Mouse (Mus musculus) liver, embryonic 12.5 days (tissue): ENCODE measurements around the gene Atp5g2. TPM values are rescaled to one million over a fixed set of nuclear protein-coding genes. Genes with fewer than 3 reads are reported as not detected.

Source experiments
- ATAC-seq: fragments of 200-750 bp; cut with Nextera tagmentation; 2 replicates; pipeline ENCODE4 v1.8.0; 2017; ENCODE audit warnings: moderate number of reproducible peaks, mild to moderate bottlenecking, moderate library complexity
- H3K27ac ChIP-seq: fragments of 300-500 bp; sonication (generic); 2 replicates; pipeline ENCODE4 v1.5.1; 2016; ENCODE audit warnings: mild to moderate bottlenecking
- H3K27me3 ChIP-seq: fragments of 300-500 bp; sonication (generic); replicated peaks from 2 replicates; pipeline ENCODE4 v1.6.1; 2016; ENCODE audit warnings: mild to moderate bottlenecking, moderate library complexity
- H3K36me3 ChIP-seq: fragments of 300-500 bp; sonication (generic); 2 replicates; pipeline ENCODE4 v1.6.1; 2016; ENCODE audit warnings: mild to moderate bottlenecking, moderate library complexity
- H3K4me1 ChIP-seq: fragments of 300-500 bp; sonication (generic); 2 replicates; pipeline ENCODE4 v1.6.1; 2016
- H3K4me2 ChIP-seq: fragments of 300-500 bp; sonication (generic); 2 replicates; pipeline ENCODE4 v1.6.1; 2016; ENCODE audit warnings: mild to moderate bottlenecking, moderate library complexity
- H3K4me3 ChIP-seq: fragments of 300-500 bp; sonication (generic); 2 replicates; pipeline ENCODE4 v1.5.1; 2016; ENCODE audit warnings: mild to moderate bottlenecking, moderate library complexity
- H3K9ac ChIP-seq: fragments of 300-500 bp; sonication (generic); 2 replicates; pipeline ENCODE4 v1.6.1; 2016; ENCODE audit warnings: mild to moderate bottlenecking, moderate library complexity
- H3K9me3 ChIP-seq: fragments of 300-500 bp; sonication (generic); replicated peaks from 2 replicates; pipeline ENCODE4 v1.6.1; 2016; ENCODE audit warnings: mild to moderate bottlenecking, moderate library complexity
- WGBS: fragments of 180-500 bp; shearing (Covaris S2); methylation state at CpG from one replicate; pipeline ENCODE4 v1.1.7; 2016; ENCODE audit not compliant: insufficient replicate concordance; 5-methylcytosine and 5-hydroxymethylcytosine counted together
- microRNA counts: library from miRNA; unstranded; fragments of <30 nt; microRNA quantifications from one replicate; lab custom pipeline; 2017
- microRNA-seq: library from miRNA; unstranded; fragments of <30 nt; microRNA quantifications from one replicate; pipeline ENCODE4, GENCODE M21; 2017
- polyA plus RNA-seq: library from polyadenylated mRNA; unstranded; fragments of >200 nt; fragmentation: Nextera tagmentation; extraction: Ambion mirVana; gene quantifications from 2 replicates; pipeline ENCODE4 v1.2.1, GENCODE M21; 2016

Gene Atp5g2
- polyA plus RNA-seq, 1 experiment from 2014 or later = 39.6 TPM

DNA sequence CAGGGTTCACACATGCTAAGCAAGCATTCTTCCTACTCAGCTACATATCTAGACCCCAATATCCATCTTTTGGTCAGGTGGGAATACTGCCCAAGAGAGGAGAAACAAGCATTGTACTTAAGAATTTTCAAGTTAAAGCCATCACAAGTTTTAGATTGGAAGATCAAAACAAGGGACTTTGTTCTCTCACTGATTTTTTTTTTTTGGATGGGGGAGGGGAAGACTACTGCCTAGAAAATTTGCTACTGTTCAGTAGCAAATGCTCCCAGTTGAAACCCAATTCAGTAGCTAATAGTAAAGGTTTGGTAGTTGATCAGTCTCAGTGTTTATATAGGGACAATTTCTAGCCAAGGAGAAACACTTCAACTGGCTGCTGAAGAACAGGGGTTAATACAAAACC lies 49.6 kb downstream of the Atp5g2 start:
- H3K9ac ChIP-seq = no peak overlapping the region
- H3K4me3 ChIP-seq = no peak overlapping the region
- H3K36me3 ChIP-seq = peaks cover 8% of the 10 kb centered on the region; the same call in 1 of the 2 replicates
- H3K27me3 ChIP-seq = no peaks in the 10 kb centered on the region
- H3K4me2 ChIP-seq = no peak overlapping the region
- H3K27ac ChIP-seq = no peak overlapping the region
- H3K4me1 ChIP-seq = peaks cover 33% of the 10 kb centered on the region
- ATAC-seq = no peak
- H3K9me3 ChIP-seq = no peaks in the 10 kb centered on the region

DNA sequence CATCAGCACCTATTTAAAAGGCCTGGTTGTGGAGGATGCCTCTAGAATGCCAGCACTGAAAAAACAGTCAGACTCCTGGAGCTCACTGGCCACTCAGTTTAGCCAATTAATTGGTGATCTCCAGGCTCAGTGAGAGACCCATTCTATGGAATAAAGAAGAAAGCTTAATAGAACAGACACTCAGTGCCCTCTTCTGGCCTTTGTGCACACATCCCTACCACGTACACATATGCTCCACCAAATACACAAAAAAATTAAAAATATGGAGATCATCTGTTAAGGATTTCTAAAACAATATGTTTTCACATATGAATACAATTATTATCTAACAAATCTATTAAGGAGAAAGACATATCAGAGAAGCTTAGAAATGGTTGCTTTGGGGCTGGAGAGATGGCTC lies 51.4 kb downstream of the Atp5g2 start:
- no peaks in the 10 kb centered on the region for H3K9me3 ChIP-seq
- WGBS = 97% methylated on average over 1 of the region's 1 CpGs
- no peak overlapping the region for H3K4me2 ChIP-seq
- no peaks in the 10 kb centered on the region for H3K27me3 ChIP-seq
- H3K27ac ChIP-seq = no peak overlapping the region
- H3K4me3 ChIP-seq = no peak overlapping the region
- ATAC-seq = no peak
- H3K36me3 ChIP-seq = peaks cover 8% of the 10 kb centered on the region; the same call in 1 of the 2 replicates
- peaks cover 27% of the 10 kb centered on the region for H3K4me1 ChIP-seq
- no peak overlapping the region for H3K9ac ChIP-seq

DNA sequence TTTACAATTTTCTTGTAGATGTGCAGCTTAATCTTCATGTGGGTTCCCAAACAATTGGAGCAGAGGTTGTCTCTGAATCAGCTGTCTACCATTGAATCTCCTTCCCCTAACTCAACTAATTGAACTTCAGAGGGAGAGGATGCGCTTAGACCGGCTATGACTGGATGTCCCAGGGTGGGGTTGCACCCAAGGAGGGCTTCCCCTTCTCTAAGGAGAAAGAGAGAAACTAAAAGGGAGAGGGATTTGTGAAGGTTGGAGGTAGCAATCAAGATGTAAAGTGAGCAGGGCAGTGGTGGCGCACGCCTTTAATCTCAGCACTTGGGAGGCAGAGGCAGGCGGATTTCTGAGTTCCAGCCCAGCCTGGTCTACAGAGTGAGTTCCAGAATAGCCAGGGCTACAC lies 52.7 kb downstream of the Atp5g2 start:
- 80% methylated on average over 5 of the region's 5 CpGs for WGBS

DNA sequence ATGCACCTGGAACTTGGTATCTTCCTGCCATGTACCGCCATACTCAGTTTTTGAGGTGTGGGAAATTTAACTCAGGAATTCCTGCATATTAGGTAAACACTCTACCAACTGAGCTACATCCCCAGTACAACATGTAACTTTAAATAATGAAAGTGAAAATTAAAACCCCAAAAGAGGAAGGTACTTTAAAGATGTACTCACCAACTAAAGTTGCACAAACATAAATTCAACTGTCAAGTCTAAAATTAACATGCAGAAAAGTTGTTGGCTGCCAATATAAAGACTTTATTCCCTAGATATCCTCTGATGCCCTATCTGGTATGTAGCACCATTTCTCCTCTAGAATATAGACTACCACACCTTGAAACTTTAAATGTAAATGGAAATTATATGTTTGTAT lies 54.5 kb downstream of the Atp5g2 start:
- Histone ChIP-seq H3K27ac (no peak overlapping the region), H3K9ac (no peak overlapping the region), H3K9me3 (no peaks in the 10 kb centered on the region), H3K4me2 (no peak overlapping the region), H3K36me3 (peaks cover 16% of the 10 kb centered on the region), H3K4me1 (peaks cover 23% of the 10 kb centered on the region), H3K4me3 (no peak overlapping the region), H3K27me3 (no peaks in the 10 kb centered on the region)
- no peak for ATAC-seq
- 93% methylated on average over 1 of the region's 1 CpGs for WGBS

More for the DNA sequence above, 52.7 kb downstream of the Atp5g2 start:
- Histone ChIP-seq H3K4me2 (no peak overlapping the region), H3K9me3 (no peaks in the 10 kb centered on the region), H3K9ac (no peak overlapping the region), H3K27ac (no peak overlapping the region), H3K36me3 (peaks cover 8% of the 10 kb centered on the region; the same call in 1 of the 2 replicates), H3K4me3 (no peak overlapping the region), H3K27me3 (no peaks in the 10 kb centered on the region), H3K4me1 (peaks cover 30% of the 10 kb centered on the region)
- ATAC-seq = no peak

DNA sequence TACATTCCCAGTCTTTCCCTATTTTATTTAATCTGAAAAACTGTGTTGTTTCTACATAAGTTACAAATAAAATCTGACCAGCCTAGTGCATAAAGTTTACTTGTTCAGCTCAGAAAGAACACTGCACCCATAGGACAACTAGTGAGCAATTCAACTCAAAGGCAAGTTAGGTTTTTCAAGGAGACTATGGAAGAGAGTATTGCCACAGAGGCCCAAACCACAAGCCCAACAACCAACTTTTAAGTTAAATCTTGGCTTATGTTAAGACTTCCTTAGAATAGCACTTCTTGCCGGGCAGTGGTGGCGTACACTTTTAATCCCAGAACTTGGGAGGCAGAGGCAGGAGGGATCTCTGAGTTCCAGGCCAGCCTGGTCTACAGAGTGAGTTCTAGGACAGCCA lies 56.0 kb downstream of the Atp5g2 start:
- Histone ChIP-seq H3K9me3 (no peaks in the 10 kb centered on the region), H3K9ac (no peak overlapping the region), H3K4me2 (no peak overlapping the region), H3K27me3 (no peaks in the 10 kb centered on the region), H3K27ac (no peak overlapping the region), H3K36me3 (peaks cover 16% of the 10 kb centered on the region), H3K4me1 (peaks cover 14% of the 10 kb centered on the region), H3K4me3 (no peak overlapping the region)
- no peak for ATAC-seq
- WGBS = 79% methylated on average over 2 of the region's 2 CpGs

DNA sequence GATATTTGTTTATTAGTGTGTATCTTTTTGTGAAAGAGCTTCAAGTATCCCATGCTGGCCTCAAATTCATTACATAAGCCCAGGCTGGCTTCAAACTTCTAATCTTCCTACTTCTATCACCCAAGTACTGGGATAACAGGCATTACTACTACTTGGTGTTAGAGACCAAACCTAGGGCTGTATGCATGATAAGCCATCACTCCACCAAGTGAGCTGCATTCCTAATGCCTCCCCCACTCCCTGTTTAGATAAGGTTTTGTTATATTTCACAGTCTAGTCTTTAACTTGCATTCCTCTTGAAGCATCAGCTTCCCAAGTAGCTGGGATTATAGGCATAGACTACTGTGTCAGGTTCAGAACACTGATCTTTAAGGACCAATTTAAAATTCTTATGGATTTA lies 57.9 kb downstream of the Atp5g2 start:
- no peak for ATAC-seq
- peaks cover 14% of the 10 kb centered on the region for H3K4me1 ChIP-seq
- peaks cover 11% of the 10 kb centered on the region; the same call in 1 of the 2 replicates for H3K36me3 ChIP-seq

DNA sequence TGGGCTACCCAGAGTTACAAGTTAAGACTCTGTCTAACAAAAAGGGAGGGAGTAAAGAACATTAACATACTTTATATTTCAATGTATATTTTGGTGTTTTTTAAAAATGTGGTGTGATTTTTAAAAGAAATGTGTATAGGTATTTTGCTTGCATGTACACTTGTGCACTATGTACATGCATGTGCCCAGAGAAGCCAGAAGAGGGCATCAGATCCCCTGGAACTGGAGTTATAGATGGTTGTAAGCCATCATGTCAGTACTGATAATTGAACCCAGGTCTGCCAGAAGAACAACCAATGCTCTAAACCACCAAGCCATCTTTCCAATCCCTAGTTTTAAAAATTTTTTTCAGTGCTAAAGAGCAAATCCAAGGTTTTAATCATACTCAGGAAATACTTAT lies 59.2 kb downstream of the Atp5g2 start:
- Histone ChIP-seq H3K9ac (no peak overlapping the region), H3K27me3 (no peaks in the 10 kb centered on the region), H3K4me2 (no peak overlapping the region), H3K27ac (no peak overlapping the region), H3K4me1 (peaks cover 14% of the 10 kb centered on the region), H3K9me3 (no peaks in the 10 kb centered on the region), H3K4me3 (no peak overlapping the region), H3K36me3 (peaks cover 8% of the 10 kb centered on the region; the same call in 1 of the 2 replicates)
- ATAC-seq = no peak

More for the DNA sequence above, 57.9 kb downstream of the Atp5g2 start:
- no peaks in the 10 kb centered on the region for H3K9me3 ChIP-seq
- H3K4me2 ChIP-seq = no peak overlapping the region
- no peak overlapping the region for H3K4me3 ChIP-seq
- no peak overlapping the region for H3K9ac ChIP-seq
- H3K27ac ChIP-seq = no peak overlapping the region
- H3K27me3 ChIP-seq = no peaks in the 10 kb centered on the region

MicroRNAs within 50 kb of the gene (microRNA counts, 519-probe panel; counts per million panel counts)
- microRNA mmu-miR-688 (lab: Ali Mortazavi, UCI) = 582 counts per million, percentile 70 among the panel's probes with 10 or more counts

Small RNA genes within 50 kb of the gene (microRNA-seq; reads per million reads assigned to microRNA genes)
- gene Mir688 = not detected

Other genes with a start within 250 kb of the Atp5g2 start
- 0.12 and 0.31 TPM in 2 replicates for gene Amhr2, start 227.0 kb downstream of the Atp5g2 start, polyA plus RNA-seq
- 119 and 126 TPM in 2 replicates for gene Prr13, start 213.3 kb downstream of the Atp5g2 start, polyA plus RNA-seq
- gene Pcbp2, start 201.8 kb downstream of the Atp5g2 start, polyA plus RNA-seq = 101 and 104 TPM in 2 replicates
- gene Gm10337, start 168.6 kb downstream of the Atp5g2 start, polyA plus RNA-seq = not detected in 2 replicates
- 4.2 and 4.5 TPM in 2 replicates for gene Map3k12, start 155.3 kb downstream of the Atp5g2 start, polyA plus RNA-seq
- 63.5 and 66.7 TPM in 2 replicates for gene Tarbp2, start 154.2 kb downstream of the Atp5g2 start, polyA plus RNA-seq
- gene Npff, start 147.4 kb downstream of the Atp5g2 start, polyA plus RNA-seq = 1.0 TPM in 2 replicates
- not detected in 2 replicates for gene Gm28047, start 47.3 kb downstream of the Atp5g2 start, polyA plus RNA-seq
- 11.5 and 14.3 TPM in 2 replicates for gene Atf7, start 46.9 kb downstream of the Atp5g2 start, polyA plus RNA-seq
- gene Calcoco1, start 49.8 kb upstream of the Atp5g2 start, polyA plus RNA-seq = 8.7 and 10.3 TPM in 2 replicates
- gene Hoxc13, start 248.8 kb upstream of the Atp5g2 start, polyA plus RNA-seq = not detected in 2 replicates